Mouse (Mus musculus): ENCODE measurements around the gene Epha2.

- no peak for TF ChIP-seq POLR2A (IDR thresholded peaks at IDR 0.05; ENCODE audit: borderline replicate concordance, extremely low read depth, insufficient read depth, insufficient read length, poor library complexity, severe bottlenecking)
- TF ChIP-seq CTCF (IDR thresholded peaks at IDR 0.05; ENCODE audit: borderline replicate concordance, extremely low read depth, insufficient read depth, insufficient read length) = no peak
Observed at GRCm38 (mm10) chr4:141313481-141313880, 12.4 kb downstream of the Epha2 start.

Measured in brain, embryonic 14.5 days (tissue).